Mouse (Mus musculus): ENCODE results near the gene Gm281.
A peak's percentile ranks its signal among the peaks of the same experiment; 100 is the strongest.
"Not testable (repeated sequence)": the region's sequence is repeated elsewhere in the genome, so short reads cannot be mapped to it uniquely, and the experiment has no call there.

Gm281 gene

DNA sequence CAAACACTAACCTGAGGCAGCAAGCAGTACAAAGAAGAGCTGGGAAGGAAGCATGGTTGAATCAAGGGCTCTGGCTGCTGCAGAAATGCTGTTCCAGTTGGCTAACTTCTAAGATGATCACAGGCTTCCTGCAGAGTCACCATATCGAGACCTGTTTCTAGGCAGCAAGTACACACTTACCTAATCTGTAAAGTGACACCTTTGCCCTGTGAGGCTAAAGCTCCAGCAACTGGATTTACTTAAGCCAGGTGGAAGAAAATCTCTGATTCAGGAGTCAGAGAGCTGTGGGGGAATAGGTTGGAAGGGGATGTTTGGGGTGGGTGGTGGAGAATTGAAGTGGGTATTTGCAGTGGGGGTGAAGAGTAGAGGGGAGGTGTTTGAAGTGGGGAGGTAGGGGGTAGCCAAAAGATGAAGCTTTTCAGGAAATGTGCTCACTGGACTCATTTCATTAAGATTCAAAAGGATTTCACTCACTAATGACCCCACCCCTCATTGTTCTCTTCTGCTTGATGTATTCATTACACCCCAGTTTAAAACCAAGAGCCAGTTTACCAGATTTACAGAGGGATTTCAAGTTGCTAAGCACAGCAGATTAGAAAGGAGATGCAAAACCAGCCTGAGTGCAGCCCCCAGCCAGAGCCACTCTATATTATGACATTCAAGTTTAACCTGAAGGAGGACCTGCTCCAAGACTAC lies at the start of gene Gm281:
Gene Gm281, minus strand, starts transcription at position 92 of the 696 bp plus-strand sequence.
- DNase-seq (ENCODE audit: low spot score): no peak

DNA sequence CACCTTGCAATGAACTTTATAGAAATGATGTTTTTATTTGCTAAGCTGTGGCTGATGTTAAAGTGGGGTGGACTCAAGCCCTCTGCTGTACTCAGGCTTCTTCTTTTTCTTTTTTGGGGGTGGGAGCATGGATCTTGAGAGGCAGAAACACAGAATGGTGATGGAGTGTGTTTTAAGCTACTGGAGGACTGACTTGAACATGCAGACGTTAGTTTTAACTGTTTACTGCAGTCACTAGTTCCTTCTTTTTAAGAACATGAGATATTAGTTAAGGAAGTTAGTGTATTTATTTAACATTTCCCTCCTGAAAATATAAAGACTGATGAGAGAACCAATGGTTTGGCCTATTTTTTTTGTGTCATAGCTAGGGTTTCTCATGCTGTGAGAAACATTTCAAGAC lies 49.2 kb upstream of the Gm281 start:
- DNase-seq (ENCODE audit: low spot score): no peak

DNA sequence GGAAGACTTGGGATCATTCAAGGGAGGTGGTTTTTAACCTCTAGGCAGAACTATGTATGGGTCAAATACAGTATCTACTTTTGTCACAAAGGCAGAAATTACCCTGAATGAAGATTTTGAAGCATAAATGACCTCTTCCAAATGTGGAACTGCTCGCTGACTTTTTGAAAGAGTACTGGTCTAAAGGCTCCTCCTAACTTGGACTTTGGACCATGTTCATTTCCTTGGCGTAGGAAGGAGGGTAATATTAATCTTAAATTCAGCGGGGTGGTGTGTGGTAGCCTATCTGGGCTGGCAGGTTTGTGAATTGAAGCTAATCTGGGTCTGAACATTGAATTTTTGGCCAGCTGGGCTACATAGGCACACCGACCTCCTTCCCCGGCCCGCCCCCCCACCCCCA lies 48.2 kb upstream of the Gm281 start:
- no peak for DNase-seq (ENCODE audit: low spot score)

DNA sequence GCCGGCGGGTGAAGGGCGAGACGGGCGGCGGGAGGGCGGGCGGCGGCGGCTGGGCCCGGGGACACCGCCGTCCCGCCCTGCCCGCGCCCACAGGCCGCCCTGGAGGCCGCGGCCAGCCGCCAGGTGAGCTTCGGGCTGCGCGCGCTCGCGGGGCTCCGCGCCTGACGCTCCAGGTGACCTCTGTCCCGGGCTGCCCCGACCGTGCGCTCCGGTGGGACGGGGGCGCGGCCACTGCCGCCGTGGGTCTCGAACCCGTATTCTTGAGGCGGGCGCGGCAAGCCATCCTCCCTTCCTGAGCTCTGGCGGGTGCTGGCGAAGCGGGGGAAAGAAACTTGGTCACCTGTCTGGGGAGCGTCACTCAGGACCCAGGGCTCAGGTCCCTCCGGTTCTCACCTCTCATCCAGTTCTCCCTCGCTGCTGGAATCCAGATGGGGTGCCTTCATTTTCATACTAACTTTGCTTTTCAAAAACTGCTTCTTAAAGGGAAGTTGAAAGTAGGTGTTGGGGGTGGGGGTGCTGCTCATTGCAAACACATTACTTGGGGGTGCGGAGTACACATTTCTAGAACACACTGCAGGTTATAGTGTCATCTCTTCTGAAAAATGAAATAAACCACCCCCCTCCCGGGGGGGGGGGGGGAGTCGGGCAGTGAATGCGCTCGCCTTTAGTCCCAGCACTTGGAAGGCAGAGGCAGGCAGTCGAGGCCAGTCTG lies 47.3 kb upstream of the Gm281 start, which contains the start of the genes Atxn7 and Thoc7:
Gene Atxn7, plus strand, starts transcription at position 40 of the 712 bp plus-strand sequence.
Gene Thoc7, minus strand, starts transcription at position 452 of the 712 bp plus-strand sequence.
- peak; percentile 36 for DNase-seq (ENCODE audit: low spot score)

DNA sequence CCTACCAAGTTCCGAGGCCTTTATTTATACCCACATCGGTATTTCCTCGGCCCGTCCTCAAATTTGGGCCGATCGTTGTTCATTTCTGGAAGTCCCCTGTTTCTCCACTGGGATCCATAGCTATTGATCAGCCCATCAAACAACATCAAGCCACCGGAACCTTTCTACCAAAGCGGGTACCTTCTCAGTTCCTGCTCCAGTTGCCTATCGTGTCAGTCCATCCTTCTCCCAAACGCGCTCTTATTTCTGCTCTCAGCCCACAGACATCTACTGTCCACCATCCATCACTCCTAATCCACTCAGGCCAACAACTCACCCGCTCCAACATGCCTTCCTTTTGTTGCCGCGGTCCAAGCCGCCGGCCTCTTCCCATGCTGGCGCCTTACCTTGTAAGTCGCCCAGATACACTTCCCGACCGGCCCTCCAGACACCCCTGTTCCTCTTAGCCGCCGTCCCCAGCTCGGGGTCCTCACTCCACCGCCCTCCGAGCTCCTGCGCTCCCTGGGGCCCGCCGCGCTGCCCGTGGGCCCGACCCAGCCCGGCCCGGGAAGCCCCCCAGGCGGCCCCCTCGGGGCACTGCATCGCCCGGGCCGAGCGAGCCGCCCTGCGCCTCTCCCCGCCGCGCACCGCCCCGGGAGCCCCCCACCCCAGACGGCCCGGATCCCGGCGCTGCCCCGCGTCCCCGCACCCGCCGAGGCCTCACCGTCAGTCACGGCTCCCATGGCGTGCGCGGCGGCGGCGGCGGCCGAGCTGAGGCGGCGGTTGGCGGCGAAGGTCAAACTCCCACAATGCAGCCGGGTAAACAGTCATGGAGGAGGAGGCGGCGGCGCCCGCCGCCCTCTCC lies 46.4 kb upstream of the Gm281 start:
- DNase-seq (ENCODE audit: low spot score): peak; percentile 68

DNA sequence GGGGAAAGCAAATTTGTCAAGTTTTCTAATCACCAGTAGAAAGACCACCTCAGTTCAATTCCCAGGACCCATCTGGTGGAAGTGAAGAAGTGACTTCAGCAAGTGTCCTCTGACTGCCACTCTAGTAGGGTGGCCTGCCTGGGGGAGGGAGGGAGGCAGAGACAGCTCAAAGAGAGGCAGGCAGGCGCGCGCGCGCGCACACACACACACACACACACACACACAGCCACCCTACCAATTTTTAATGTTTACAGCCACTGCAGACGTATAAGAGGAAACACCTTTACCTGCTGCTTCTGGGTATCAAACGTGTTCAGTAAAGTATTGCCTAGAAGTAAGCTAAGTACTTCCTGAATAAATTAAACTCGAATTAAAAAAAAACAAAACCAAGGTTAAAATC lies 45.8 kb upstream of the Gm281 start:
- no peak for DNase-seq (ENCODE audit: low spot score)

DNA sequence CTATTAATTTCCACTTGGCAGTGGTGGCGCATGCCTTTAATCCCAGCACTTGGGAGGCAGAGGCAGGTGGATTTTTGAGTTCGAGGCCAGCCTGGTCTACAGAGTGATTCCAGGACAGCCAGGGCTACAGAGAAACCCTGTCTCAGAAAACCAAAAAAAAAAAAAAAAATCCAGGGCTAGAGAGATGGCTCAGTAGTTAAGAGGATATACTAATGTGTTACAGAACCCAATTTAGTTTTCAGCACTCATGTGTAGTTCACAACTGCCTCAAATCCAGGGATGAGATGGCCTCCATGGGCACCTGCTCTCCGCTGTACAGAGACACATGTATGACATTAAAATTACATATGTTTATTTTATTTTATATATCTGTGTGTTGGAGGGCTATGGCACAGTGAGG lies 37.9 kb upstream of the Gm281 start:
- not testable (repeated sequence) for DNase-seq (ENCODE audit: low spot score)

DNA sequence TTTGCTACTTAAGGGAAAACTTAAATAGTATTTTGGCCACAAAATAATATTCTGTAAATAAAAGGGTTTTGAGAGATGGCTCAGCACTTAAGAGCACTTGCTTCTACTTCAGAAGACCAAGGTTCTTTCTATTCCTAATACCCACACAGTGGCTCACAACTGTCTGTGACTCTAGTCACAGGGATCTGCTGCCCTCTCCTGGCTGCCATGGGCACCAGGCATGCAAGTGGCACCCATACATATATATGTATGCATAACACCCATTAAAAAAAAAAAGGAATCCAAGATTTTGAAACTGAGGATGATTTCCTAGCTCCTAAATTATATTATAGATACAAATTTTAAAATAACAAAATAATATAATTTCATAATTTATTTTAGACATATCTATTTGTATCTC lies 36.1 kb upstream of the Gm281 start:
- DNase-seq (ENCODE audit: low spot score): peak; percentile 15

DNA sequence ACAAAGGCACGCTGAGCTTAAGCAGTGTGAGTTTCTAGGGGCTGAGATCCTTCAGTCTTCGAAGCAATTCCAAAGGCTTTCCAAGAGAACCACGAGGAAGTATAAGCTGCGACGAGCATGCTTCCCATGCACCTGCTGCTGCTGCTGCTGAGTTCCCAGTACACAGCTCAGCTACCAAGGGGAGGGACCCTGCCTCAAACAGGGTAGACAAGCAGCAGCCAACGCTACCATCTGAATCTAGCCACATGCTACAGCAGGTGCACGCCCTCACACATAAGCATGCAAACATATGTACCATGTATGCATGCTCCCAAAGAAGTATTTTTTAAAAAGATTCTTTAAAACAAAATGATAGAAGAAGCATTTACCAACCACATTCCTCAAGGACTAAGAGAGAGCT lies 34.1 kb upstream of the Gm281 start:
- no peak for DNase-seq (ENCODE audit: low spot score)

DNA sequence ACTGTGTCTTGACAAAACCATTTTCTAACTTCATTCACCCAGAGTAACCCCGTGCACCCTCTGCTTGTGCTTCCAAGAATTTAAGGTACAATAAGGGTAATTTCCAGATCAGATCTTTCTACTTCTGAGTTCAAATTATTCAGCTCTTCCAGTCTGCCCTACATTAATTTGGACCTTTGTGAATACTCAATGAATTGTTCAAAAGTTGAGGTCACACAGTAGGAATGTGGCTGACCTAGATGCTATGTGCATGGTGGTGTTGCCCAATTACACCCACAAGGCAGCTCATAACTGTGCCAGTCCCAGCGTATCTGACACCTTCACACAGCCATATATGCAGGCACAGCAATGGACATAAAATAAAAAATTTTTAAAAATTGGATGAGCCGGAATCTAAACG lies 30.4 kb upstream of the Gm281 start:
- DNase-seq (ENCODE audit: low spot score): no peak

DNA sequence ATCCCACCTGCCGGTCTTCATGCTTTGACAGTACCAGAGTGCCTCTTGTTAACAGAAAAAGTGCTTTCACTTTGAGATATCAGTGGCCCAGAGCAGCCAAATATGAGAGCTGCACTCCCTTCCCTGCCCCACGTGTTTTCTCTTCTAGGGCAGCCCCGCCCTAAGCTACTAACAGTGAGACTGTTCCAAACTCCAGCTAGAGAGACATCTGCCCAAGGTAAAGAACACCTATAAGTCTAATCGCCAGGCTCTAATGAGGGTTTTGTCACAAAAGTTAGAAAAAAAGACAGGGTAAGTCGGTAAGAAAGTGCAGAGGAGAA lies 19.7 kb upstream of the Gm281 start:
- no peak for DNase-seq (ENCODE audit: low spot score)

DNA sequence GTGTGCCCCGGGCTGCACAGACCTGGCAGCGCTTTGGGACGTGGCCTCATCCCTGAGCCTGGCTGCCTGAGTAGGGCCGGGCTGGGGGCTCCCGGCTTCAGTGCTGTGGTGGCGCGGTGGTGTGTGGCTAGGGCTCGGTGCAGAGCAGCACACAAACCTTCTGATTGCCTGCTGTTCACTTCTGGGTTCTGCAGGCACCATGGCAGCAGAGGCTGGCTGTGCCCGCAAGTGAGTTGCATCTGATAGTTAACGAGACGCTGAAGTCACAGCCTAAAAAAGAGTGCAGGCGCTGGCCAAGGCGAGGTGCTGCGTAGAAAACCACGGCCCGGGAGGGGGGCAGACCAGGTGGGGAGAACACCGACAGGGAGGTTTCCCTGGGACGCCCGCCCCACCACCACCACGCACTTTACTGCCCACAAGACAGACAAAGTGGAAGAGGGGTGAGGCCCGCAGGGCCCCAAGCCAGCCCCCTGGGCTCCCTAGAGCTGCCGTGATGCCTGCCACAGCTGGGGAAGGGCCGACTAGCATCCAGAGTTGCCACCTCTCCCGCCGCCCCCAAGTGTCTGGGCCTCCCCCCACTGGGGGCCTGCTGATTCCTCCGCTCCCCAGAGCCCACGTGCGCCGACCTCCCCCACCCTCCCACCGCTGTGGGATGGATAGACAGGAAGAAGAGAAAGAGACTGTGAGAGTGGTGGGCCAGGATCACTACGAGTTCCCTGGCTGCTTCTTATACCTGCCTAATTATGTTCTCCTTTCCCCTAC lies 19.2 kb upstream of the Gm281 start:
- DNase-seq (ENCODE audit: low spot score): no peak

DNA sequence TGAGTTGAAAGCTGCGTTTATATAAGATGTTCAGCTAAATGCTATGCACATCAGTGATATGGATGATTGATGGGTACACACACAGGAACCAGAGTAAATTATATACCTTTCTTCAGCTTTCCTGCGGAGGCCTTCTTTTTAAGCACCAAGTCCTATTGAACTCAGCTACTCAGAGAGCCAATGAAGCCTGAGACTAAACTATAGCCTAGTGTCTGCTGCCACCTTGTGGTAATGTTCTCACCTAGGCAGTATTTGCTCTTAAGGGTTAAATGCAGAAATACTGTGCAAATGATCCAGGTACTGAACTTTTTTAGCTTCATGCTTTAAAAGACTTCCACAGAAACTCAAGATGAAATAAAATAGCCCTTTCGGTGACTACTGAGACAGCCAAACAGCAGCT lies 3.4 kb upstream of the Gm281 start:
- DNase-seq (ENCODE audit: low spot score): peak; percentile 55

DNA sequence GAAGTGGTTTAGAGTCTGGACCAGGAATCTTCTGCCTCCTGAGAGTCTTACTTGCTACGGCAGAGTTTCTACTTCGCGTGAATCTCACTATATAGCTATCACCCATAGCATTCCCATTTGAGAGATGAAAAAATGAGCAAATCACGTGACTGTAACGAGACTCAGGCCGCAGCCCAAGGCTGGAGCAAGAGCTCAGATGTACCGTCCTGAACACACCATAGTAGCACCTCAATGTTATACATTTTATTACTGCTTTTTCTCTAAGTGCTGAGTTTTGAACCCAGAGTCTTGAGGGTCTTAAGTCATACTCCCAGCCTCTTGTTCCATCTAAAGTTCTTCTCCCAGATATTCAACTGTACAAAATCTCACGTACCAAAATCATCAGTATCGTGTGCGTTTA lies 2.9 kb upstream of the Gm281 start:
- no peak for DNase-seq (ENCODE audit: low spot score)

DNA sequence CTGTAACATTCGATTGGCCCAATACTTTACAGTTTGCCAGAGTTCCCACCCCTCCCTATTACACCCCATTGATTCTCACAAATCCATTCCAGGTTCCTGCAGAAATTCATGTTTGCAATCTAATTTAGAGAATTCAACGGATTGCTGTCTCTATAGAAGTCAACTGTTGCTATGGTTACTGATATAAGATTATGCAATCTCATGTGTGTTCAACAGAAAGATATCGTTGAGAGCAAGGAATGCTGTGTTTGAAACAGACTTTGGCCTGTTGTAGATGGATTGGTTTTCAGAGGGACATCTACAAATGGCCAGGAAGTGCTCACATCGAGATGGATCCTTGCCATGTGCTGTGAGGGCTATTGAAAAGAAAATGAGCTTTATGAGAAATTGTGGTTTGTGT lies 929 bp upstream of the Gm281 start:
- DNase-seq (ENCODE audit: low spot score): no peak

DNA sequence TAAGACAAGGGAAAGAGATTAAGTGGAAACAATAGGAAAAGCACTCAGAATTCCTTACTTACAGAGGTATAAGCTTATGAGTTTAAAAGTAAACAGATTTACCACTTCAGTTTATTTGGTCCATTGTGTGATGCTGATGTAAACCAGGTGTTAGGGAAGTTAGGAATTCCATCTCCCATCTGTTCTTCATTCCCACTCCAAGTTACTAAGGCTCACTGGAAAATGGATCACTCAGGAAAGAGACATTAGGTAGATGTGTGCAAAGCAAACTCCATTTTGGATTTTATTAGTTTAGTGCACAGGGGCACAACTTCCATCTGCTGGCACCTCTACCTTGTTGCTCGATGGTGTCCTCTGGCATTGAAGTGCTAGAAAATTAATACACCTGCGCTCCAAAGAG lies 4.1 kb downstream of the Gm281 start:
- no peak for DNase-seq (ENCODE audit: low spot score)

DNA sequence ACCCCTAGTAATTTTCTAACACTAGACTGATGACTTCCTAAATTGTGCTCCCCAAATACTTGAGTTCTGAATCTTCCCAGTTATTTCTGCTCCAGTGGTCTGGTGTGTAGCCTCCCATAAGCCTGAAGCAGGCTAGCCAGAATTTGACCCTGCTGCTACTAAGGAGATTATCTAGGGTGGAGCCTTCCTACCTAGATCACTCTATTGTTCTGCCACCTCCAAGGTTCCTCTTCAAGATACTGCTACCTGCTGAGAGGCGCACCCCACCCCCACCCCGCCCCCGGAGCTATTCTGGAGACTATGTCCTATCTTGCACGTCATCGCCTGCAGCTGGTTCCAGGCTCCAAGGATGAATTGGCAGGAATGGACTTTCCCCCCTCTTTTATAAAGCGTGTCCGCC lies 7.1 kb downstream of the Gm281 start:
- DNase-seq (ENCODE audit: low spot score): no peak

DNA sequence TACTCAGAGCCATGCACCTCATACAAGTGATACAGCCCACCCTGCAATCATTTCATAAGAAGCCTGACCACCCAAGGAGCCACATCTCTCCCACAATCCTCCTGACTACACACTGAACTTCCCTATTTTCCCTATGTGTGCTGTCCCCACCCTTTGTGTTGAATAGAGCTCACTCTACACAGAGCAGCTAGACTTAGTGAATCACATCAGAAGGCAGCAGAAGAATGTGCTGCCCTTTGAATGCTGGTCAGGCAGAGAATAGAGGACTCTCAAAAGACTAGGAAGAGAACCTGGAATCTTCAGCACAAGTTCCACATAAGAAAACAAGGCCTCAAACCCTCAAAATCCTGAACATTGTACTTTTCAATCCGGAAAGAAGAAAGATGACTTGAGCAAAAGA lies 7.8 kb downstream of the Gm281 start:
- no peak for DNase-seq (ENCODE audit: low spot score)

DNA sequence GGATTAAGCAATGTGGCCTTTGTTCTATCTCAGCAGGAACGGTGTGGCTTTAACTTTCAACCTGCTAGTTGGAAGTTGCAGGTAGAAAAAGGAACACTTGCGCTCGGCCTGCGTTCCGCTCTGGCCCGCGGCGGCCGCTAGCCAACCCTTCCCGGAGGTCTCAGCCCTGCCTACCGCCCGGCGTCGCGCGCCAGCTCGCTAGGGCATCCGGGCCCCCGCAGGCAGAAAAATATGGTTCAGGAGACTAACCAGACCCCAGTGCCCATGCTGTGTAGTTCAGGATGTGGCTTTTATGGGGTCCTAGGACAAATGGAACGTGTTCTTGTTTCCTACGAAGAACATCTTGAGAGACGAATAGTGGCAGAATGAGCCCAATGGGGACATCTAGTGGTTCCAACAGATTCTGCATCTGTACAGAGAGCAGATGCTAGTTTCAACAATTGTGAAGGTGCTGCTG lies 12.6 kb downstream of the Gm281 start:
- DNase-seq (ENCODE audit: low spot score): peak; percentile 22

DNA sequence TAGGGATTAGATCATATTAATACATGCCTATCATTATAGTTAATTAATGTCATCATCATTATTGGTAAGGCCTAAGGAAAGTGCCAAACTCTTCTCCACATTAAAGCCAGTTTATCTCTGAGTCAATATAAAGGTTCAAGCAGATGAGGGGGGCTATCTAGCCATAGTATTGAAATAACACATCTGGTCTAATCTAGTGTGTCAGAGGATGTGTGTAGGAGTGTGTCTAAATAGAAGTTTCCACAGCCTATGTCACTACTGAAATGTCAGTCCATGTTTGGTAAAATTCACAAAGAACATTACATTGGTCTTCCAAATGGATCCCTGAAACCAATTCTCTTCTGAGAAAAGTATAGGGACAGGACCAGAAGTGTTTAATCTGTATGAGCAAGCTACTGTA lies 19.1 kb downstream of the Gm281 start:
- DNase-seq (ENCODE audit: low spot score): no peak

DNA sequence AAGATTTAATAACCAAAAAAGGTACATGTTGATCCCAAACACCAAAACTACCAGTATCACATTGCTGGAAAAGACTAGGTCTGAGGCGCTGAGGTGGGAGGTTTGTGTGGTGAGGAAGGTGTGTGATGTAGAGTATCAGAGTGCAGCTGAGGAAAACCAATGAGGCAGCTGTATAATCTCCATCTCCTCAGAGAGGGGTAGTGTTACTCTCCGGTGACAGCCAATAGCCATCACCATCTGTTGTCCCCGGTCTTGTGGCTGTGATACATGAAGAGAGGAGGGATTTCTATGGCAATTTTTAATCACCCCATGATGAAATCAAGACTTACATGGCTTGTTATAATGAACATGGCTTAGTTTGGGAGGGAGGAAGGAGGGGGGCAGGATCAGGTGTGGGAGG lies 20.5 kb downstream of the Gm281 start:
- DNase-seq (ENCODE audit: low spot score): no peak

DNA sequence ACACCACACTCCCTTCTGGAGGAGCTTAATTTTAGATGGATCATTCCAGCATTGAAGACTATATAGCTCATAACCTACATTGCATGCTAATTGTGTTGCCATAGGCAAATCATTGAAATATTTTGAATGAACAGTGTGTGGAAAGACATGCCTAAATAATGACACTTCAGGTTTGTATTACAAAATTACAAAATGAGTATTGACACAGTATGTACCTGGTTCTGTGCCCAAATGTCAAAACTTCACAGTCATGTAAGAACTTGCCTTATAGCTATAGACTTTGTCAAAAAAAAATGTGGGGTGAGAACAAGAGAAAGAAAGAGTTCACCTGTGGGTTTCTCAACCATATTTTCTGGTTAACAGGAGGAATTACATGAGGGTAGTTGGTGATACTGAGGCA lies 52.9 kb downstream of the Gm281 start:
- no peak for DNase-seq (ENCODE audit: low spot score)
